Mouse (Mus musculus) brain, adult 2 months (tissue): ENCODE data around the gene 1700023F06Rik.

Experiments
- DNase-seq: peaks from one replicate; pipeline ENCODE4 v3.0.0; 2011; ENCODE audit warnings: low read depth, low spot score

1700023F06Rik gene

DNA sequence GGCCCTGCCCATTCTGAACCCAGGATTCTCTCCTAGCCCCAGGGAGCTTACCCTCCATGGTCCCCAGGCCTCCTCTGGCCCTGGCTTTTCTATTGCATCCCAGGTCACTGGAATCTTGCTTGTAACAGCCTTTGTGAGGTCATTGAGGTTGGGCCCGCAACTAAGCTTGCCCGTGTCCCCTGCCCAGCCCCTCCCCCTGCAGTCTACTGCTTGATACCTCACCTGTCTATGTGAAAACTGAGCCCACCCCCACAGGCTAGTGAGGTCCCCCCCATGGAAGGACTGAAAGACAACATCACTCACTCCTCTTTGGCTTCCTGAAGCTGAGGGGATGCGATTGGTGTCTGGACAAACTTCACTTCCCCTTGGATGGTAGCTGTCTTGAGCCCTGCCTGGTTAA lies at the start of gene 1700023F06Rik:
Gene 1700023F06Rik (minus strand): TSS at position 101 of the 400 bp plus-strand sequence.
- no peak for DNase-seq

DNA sequence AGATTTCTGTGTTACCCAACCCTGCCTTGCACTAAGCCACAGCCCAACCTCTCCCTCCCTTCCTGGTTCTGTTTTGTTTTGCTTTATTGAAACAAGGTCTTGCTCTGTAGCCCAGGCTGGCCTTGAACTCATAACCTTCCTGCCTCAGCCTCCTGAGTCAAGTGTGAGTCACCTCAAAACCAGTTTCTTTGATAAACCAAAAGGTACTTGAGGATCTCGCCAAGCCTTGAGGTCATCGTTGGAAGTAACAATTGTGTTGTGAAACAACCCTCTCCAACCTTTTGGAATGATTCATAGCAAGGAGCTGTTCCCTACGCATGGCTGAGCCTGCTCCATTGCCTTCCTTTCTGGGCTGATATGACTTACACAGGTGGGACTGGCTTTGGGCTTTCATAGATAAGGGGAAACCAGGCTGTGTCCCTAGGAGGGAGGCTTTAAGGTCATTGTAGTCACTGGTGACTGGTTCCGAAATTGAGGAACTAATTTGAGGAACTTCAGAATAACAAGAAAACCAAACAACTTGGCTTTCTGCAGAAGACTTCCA lies 49.7 kb upstream of the 1700023F06Rik start:
- no peak for DNase-seq

GRCm38 (mm10) chr11:103253605-103254004 lies 45.2 kb upstream of the 1700023F06Rik start:
- DNase-seq = no peak

DNA sequence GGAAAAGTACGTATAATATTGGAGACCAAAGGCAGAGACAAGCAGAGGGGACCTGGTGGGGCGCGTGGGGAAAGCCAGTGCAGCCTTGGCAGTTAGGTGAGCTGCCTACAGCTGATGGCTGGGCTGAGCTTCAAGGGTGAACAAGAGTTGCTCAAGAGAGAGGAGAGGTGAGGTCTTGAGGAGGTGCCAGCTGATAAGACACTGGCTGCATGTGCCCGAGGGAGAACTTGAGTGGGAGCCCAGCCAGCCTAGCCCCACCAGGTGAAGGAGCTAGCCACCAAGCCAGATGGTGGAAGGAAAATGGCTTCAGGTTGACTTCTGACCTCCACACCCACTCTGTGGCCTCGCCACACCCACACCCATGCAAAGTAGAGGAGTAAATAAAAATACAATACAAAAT lies 44.0 kb upstream of the 1700023F06Rik start:
- DNase-seq = no peak

DNA sequence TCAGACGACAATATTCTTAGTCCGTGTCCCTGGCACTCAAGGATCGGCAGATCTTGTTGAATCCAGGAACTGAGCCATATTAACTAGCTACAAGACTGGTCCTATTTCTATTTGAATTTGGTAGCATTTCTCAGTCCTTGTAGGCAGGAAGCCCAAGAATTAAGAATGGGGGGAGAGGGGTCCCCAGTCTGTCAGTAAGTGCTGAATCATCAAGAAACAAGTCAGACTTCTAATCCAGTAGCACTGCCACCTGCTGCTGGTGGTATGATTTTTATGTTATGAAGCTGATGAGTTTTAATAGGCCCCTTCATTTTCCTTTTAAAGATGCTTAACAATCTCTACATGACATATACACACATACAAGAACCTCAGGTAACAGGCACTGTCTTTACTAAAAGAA lies 42.0 kb upstream of the 1700023F06Rik start:
- no peak for DNase-seq

- DNase-seq = peak; percentile 35
Observed at GRCm38 (mm10) chr11:103249509-103249908, 41.2 kb upstream of the 1700023F06Rik start.

DNA sequence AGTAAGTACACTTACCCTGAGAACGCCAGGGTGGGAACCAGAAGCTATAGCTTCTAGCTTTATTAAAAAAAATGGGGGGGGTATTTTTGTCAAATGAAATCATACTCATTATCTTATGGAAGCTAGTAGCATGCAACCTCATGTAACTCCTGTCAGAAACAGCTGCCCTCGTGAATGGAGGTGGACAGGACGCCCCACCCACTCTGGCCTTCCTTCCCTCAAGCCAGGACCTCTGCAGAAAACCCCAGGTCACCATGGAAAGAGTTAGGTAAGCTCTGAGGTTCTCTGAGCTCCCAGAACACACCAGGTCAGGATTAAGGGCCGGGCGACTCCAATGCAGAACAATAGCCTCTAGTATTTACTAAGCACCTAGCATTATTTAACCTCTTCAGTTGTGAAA lies 40.5 kb upstream of the 1700023F06Rik start:
- DNase-seq = no peak

GRCm38 (mm10) chr11:103247504-103248177 lies 39.3 kb upstream of the 1700023F06Rik start:
- peak; percentile 90 for DNase-seq

DNA sequence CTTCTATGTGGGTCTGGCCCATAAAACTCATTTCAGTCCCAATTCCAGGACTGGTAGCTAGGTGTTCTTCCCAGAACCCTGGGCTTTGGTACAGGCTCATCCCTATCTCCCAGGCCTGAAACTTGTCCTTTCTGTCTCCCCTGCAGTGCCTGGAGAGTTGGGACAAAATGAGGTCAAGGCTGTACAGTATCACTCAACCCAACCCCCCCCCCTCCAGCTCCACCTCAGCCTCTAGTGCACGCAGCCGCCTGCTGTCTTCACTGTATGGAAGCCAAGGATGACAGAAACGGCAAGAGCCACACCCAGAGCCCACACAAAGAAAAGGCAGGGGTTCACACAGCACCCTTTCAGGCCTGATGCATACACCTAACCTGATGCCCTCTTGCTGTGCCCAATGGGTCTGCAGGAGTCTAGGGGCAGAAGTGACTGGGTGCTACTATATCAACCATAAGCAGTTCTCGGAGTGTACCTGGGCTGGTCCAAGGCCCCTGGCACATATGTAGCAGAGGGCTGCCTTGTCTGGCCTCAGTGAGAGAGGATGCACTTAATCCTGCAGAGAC lies 38.5 kb upstream of the 1700023F06Rik start:
- DNase-seq = peak; percentile 43

DNA sequence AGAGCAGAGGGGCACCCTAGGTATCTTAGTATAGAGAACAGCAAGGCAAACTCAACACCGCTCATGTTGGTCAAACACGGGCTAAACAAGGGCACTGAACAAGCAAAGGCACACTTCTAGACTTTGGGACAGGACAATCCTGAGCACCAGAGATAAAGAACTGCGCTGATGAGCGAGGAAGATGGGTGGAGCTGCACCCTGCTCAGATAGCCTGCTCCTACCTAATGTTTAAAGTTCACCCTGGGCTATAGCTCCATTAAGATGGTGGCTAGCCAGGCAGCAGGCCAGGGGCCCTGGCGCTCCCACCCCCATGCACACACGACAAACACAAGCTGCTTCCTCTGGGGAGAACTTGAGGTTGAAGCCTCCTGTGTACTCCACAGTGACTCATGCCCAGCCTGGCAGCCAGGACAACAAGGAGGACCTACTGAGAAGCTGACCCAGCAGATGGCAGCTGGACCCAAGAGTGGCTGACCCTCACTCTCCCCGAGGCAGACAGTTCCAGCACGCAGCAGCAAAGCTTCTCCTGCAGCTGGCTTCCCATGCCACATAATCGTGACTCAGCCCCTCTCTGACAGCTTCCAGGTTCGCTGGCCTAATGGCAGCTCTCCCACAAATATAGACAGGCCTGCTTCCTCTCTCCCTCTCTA lies 37.8 kb upstream of the 1700023F06Rik start:
- peak; percentile 81 for DNase-seq

- peak; percentile 62 for DNase-seq
Observed at GRCm38 (mm10) chr11:103244856-103245255, 36.5 kb upstream of the 1700023F06Rik start.

GRCm38 (mm10) chr11:103240740-103241139 lies 32.4 kb upstream of the 1700023F06Rik start:
- DNase-seq = no peak

- DNase-seq = no peak
Observed at GRCm38 (mm10) chr11:103237757-103238156, 29.4 kb upstream of the 1700023F06Rik start.

DNA sequence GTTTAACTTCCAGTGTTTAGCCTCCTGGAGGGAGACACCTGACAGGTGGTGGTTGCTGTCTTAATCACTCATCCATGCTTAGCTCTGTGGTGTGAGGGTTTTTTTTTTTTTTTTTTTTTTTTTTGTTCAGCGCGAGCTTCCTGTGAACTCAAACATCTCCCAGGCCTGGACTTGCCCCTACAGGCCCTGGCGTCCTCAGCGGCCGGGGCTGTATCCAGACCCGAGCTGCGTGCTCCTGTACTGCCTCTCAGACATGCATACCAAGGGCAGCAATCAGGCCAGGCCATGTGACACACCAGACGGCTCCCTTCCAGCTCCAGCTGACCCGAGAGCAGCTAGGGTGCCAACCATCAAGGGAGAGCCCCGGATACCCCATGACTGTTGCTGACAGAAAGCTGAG lies 28.5 kb upstream of the 1700023F06Rik start:
- DNase-seq = no peak

DNA sequence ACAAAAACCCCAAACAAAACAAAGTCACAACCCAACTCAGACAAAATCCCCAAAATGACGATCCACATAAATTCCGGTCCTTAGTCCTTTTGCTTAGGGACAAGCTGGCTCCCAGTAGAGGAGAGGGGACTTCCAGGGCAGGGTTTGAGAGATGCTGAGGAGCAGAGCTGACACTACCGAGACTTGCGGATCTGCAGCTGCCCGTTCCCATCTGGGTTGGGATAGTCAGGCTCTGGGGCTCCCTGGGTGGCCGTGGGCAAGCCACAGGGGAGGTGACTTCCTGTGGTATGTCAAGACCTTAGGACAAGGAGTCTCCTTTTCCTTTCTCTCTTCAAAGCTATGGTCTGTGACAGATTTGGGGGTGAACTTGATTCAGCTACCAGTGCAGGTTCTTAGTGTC lies 28.1 kb upstream of the 1700023F06Rik start:
- DNase-seq = no peak

DNA sequence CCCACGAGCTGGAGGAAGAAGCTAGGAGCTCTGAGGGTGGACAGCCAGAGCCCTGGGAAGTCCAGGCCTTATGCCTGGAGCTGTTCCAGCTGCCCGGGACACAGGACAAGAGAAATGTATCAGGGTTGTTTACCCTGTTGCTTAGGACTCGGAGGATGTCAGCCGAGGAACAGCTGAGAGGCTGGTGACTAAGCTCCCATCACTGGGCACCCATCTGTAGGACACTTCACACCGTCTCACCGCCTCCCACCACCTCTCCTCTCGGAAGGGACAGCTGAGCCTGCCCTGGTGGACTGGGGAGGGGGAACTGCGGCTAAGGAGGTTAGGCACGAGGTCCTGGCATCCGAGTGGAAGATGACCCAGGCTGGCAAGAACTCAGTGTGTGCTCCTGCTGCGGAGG lies 27.3 kb upstream of the 1700023F06Rik start:
- peak; percentile 71 for DNase-seq

DNA sequence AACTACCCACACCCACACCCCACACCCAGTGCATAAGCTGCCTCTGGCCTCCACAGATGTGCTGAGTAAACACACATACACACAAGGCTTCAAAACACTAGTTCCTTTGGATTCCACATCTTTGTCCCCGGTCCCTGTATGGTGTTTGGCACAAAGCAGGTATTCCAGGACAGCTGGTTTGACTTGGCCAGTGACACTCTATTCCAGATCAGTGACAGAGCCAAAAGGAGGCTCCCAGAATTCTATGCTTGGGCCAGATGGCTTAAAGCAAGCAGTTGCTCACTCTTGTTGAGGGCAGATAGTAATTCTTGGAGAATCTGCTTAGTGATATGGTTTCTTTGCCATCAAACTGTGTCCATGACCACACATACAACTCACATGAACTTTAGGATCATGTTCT lies 26.1 kb upstream of the 1700023F06Rik start:
- peak; percentile 43 for DNase-seq

DNA sequence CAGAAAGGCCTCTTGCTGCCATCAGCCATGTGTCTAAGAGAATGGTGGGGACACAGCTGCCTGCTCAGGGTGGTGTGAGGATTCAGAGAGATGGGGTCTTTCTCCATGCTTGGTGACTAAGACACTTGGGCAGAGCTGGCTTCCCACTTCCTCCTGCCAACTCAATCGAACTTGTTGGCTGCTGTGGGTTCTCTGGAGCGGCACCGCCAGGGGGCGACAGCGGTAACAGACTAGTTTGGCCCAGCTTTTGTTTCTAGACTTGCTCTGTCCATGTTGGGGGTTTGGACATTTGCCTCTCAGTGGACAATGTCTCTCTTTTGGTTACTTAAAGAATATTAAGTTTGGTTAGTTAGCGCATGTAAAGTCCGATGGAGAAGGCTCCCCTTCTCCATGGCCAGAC lies 24.6 kb upstream of the 1700023F06Rik start:
- DNase-seq = peak; percentile 84

GRCm38 (mm10) chr11:103231367-103231766 lies 23.0 kb upstream of the 1700023F06Rik start:
- no peak for DNase-seq

- DNase-seq = no peak
Observed at GRCm38 (mm10) chr11:103230626-103231025, 22.3 kb upstream of the 1700023F06Rik start.

DNA sequence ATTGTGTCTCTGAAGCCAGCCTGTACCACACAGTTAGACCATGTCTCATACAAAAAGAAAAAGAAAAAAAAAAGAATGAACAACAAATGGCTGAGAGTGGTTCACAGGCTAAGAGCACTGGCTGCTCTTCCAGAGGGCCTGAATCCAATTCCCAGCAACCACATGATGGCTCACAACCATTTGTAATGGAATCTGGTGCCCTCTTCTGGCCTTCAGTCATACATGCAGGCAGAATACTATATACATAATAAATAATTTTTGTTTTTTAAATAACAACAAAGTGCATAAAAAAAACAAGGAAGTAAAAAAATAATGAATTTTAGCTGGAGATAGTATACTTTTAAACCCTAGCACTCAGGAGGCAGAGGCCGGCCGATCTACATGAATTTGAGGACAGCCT lies 21.2 kb upstream of the 1700023F06Rik start:
- DNase-seq = no peak

DNA sequence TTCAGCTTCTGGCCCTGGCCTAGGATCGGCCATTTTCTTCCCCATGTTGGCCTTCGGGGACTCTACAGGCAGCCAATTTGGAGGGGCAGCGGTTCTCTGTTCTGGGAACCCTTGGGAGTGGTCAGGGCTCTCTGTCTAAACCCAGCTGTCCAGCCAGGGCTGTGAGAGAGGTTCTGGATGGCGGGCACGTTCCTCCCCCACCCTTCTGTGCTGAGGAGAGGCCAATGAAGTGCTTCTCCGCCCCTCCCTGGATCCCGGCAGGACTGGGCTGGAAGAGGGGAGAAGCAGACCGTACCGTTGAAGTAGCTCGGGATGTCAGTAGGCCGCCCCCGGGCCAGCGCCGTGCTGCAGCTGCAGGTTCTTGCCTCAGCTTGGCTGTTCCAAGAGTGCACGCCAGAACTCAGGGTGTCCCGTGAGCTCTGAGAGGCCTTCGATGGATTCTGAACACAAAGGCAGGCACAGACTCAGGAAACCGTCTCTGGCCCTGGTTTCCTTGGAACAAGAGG lies 15.6 kb upstream of the 1700023F06Rik start:
- no peak for DNase-seq

- peak; percentile 92 for DNase-seq
Observed at GRCm38 (mm10) chr11:103223444-103223843, 15.1 kb upstream of the 1700023F06Rik start.
